Mouse (Mus musculus) ES-Bruce4 (cell line): ENCODE data around the gene Spib.

ENCODE experiments used
- CTCF ChIP-seq: IDR thresholded peaks from one replicate; pipeline ENCODE4 v1.8.1; 2011; ENCODE audit warnings: low read depth, low read length
- EP300 ChIP-seq: IDR thresholded peaks from 2 replicates; pipeline ENCODE4 v1.6.1; 2011; ENCODE audit warnings: low read depth, low read length; ENCODE audit not compliant: insufficient read depth
- POLR2A ChIP-seq: IDR thresholded peaks from one replicate; pipeline ENCODE4 v1.8.1; 2011; ENCODE audit warnings: low read length; ENCODE audit not compliant: insufficient read depth

GRCm38 (mm10) chr7:44486927-44487575 is 44.8 kb downstream of the Spib start:
- TF ChIP-seq CTCF, result no peak
- TF ChIP-seq POLR2A, result no peak
- no peak for TF ChIP-seq EP300
